ENCODE assay signal across 8 mouse cellular contexts in genomic region chr12:30199735-30200134, GRCm38 (mm10).
DNase-seq lines count a peak whose midpoint lies in the region.

No protein-coding gene starts in this region.

- DNase-seq in adrenal gland, adult (ENCODE audit: inconsistent age in 2 of 2, low spot score in 1 of 2), result peak; percentile 29 to 80
- no peak for DNase-seq in adrenal gland, postnatal 4 days (ENCODE audit: low spot score in 2 of 2)
- DNase-seq in layer of hippocampus, postnatal 10 days (ENCODE audit: low spot score in 2 of 2), result peak; percentile 33 to 58
- no peak for DNase-seq in layer of hippocampus, adult 9-10 months (ENCODE audit: low spot score)
- peak; percentile 66 for DNase-seq in embryo, embryonic 11 days
- DNase-seq in kidney, postnatal 36 days, result peak; percentile 17 to 48
- peak; percentile 39 for DNase-seq in retina, adult 2 months (ENCODE audit: low read depth, low spot score)
- DNase-seq in thymus, adult 18-20 months, result no peak

Comparison
In these comparisons a context has a peak if more than half of its experiments do, and no peak if none do; other contexts are left out.
1. DNase-seq: peak in adrenal gland, adult (2 of 2), layer of hippocampus, postnatal 10 days (2 of 2), embryo, embryonic 11 days (single experiment), kidney, postnatal 36 days (2 of 2) and retina, adult 2 months (single experiment); none in adrenal gland, postnatal 4 days (0 of 2), layer of hippocampus, adult 9-10 months (single experiment) and thymus, adult 18-20 months (0 of 2).